Mouse (Mus musculus): Measurements from ENCODE around the gene Fam53a. TPM values are rescaled to one million over a fixed set of nuclear protein-coding genes. Genes with fewer than 3 reads are reported as not detected.

The Fam53a gene
- polyA plus RNA-seq, 1 experiment from 2014 or later = 21.0 TPM

GRCm38 (mm10) chr5:33580336-33580735 lies 49.1 kb downstream of the Fam53a start:
- Histone ChIP-seq H3K36me3 (replicated peaks; ENCODE audit: insufficient read depth, low read length) (no peaks in the 10 kb centered on the region), H3K4me3 (ENCODE audit: low read depth, low read length) (no peak overlapping the region), H3K9ac (replicated peaks) (no peak overlapping the region), H3K27me3 (ENCODE audit: insufficient read depth, low read length) (no peaks in the 10 kb centered on the region), H3K4me2 (ENCODE audit: low read depth, low read length) (no peak overlapping the region), H3K9me3 (ENCODE audit: low read length) (no peaks in the 10 kb centered on the region), H3K4me1 (ENCODE audit: insufficient read depth) (no peaks in the 10 kb centered on the region; the same call in 1 of the 2 replicates), H3K27ac (ENCODE audit: low read depth) (no peak overlapping the region)
- no peak for DNase-seq
- ATAC-seq = no peak
- WGBS (ENCODE audit: insufficient replicate concordance) = 55% methylated on average over 1 of the region's 1 CpGs
- TF ChIP-seq CTCF (IDR thresholded peaks at IDR 0.05; ENCODE audit: low read depth) = no peak
- TF ChIP-seq EP300 (IDR thresholded peaks at IDR 0.05; ENCODE audit: low read depth) = no peak

- 31% methylated on average over 4 of the region's 4 CpGs for WGBS (ENCODE audit: insufficient replicate concordance)
- no peak for ATAC-seq
Observed at GRCm38 (mm10) chr5:33574207-33574606, 55.2 kb downstream of the Fam53a start.

GRCm38 (mm10) chr5:33565886-33566285 lies 63.5 kb downstream of the Fam53a start:
- ATAC-seq = no peak
- TF ChIP-seq EP300 (IDR thresholded peaks at IDR 0.05; ENCODE audit: low read depth) (no peak), CTCF (IDR thresholded peaks at IDR 0.05; ENCODE audit: low read depth) (no peak)
- no peak for DNase-seq
- WGBS (ENCODE audit: insufficient replicate concordance) = 67% methylated on average over 4 of the region's 4 CpGs
- Histone ChIP-seq H3K36me3 (replicated peaks; ENCODE audit: insufficient read depth, low read length) (no peaks in the 10 kb centered on the region), H3K27me3 (ENCODE audit: insufficient read depth, low read length) (no peaks in the 10 kb centered on the region), H3K4me1 (ENCODE audit: insufficient read depth) (no peaks in the 10 kb centered on the region), H3K9ac (replicated peaks) (no peak overlapping the region), H3K4me2 (ENCODE audit: low read depth, low read length) (no peak overlapping the region), H3K4me3 (ENCODE audit: low read depth, low read length) (no peak overlapping the region), H3K27ac (ENCODE audit: low read depth) (no peak overlapping the region), H3K9me3 (ENCODE audit: low read length) (no peaks in the 10 kb centered on the region)

More at GRCm38 (mm10) chr5:33574207-33574606, 55.2 kb downstream of the Fam53a start:
- H3K4me2 ChIP-seq (ENCODE audit: low read depth, low read length) = no peak overlapping the region
- H3K4me1 ChIP-seq (ENCODE audit: insufficient read depth) = no peaks in the 10 kb centered on the region
- no peak overlapping the region for H3K27ac ChIP-seq (ENCODE audit: low read depth)
- no peak overlapping the region for H3K4me3 ChIP-seq (ENCODE audit: low read depth, low read length)
- H3K9ac ChIP-seq (replicated peaks) = no peak overlapping the region
- DNase-seq = no peak
- H3K36me3 ChIP-seq (replicated peaks; ENCODE audit: insufficient read depth, low read length) = no peaks in the 10 kb centered on the region
- TF ChIP-seq EP300 (IDR thresholded peaks at IDR 0.05; ENCODE audit: low read depth) (no peak), CTCF (IDR thresholded peaks at IDR 0.05; ENCODE audit: low read depth) (no peak)
- no peaks in the 10 kb centered on the region for H3K27me3 ChIP-seq (ENCODE audit: insufficient read depth, low read length)
- H3K9me3 ChIP-seq (ENCODE audit: low read length) = no peaks in the 10 kb centered on the region

- no peak overlapping the region for H3K9ac ChIP-seq (replicated peaks)
- WGBS (ENCODE audit: insufficient replicate concordance) = 60% methylated on average over 14 of the region's 14 CpGs
- no peak overlapping the region for H3K27ac ChIP-seq (ENCODE audit: low read depth)
- no peak overlapping the region for H3K4me2 ChIP-seq (ENCODE audit: low read depth, low read length)
- TF ChIP-seq CTCF (IDR thresholded peaks at IDR 0.05; ENCODE audit: low read depth) = no peak
- no peak for TF ChIP-seq EP300 (IDR thresholded peaks at IDR 0.05; ENCODE audit: low read depth)
- H3K4me1 ChIP-seq (ENCODE audit: insufficient read depth) = no peaks in the 10 kb centered on the region
- no peaks in the 10 kb centered on the region for H3K27me3 ChIP-seq (ENCODE audit: insufficient read depth, low read length)
- no peak overlapping the region for H3K4me3 ChIP-seq (ENCODE audit: low read depth, low read length)
- no peak for DNase-seq
- no peaks in the 10 kb centered on the region for H3K9me3 ChIP-seq (ENCODE audit: low read length)
- no peaks in the 10 kb centered on the region for H3K36me3 ChIP-seq (replicated peaks; ENCODE audit: insufficient read depth, low read length)
- ATAC-seq = no peak
Observed at GRCm38 (mm10) chr5:33556277-33556995, 73.0 kb downstream of the Fam53a start.

Other genes with a start within 250 kb of the Fam53a start
- not detected in 2 replicates for gene Nkx1-1, start 195.7 kb downstream of the Fam53a start, polyA plus RNA-seq (2015; fragmentation: Nextera tagmentation; extraction: Ambion mirVana)
- 0.06 and 0.20 TPM in 2 replicates for gene Gm9903, start 290 bp upstream of the Fam53a start, polyA plus RNA-seq (2015; fragmentation: Nextera tagmentation; extraction: Ambion mirVana)
- 144 and 150 TPM in 2 replicates for gene Slbp, start 22.9 kb upstream of the Fam53a start, polyA plus RNA-seq (2015; fragmentation: Nextera tagmentation; extraction: Ambion mirVana)
- gene Tacc3, start 28.5 kb upstream of the Fam53a start, polyA plus RNA-seq (2015; fragmentation: Nextera tagmentation; extraction: Ambion mirVana) = 64.2 and 67.0 TPM in 2 replicates
- gene Tmem129, start 28.8 kb upstream of the Fam53a start, polyA plus RNA-seq (2015; fragmentation: Nextera tagmentation; extraction: Ambion mirVana) = 15.8 and 16.5 TPM in 2 replicates
- 1.3 and 1.4 TPM in 2 replicates for gene Fgfr3, start 92.0 kb upstream of the Fam53a start, polyA plus RNA-seq (2015; fragmentation: Nextera tagmentation; extraction: Ambion mirVana)
- 18.6 and 20.0 TPM in 2 replicates for gene Letm1, start 153.2 kb upstream of the Fam53a start, polyA plus RNA-seq (2015; fragmentation: Nextera tagmentation; extraction: Ambion mirVana)
- gene Nsd2, start 191.1 kb upstream of the Fam53a start, polyA plus RNA-seq (2015; fragmentation: Nextera tagmentation; extraction: Ambion mirVana) = 8.0 and 13.9 TPM in 2 replicates

Measured in liver, postnatal 0 days (tissue).